Comparison of ENCODE assay signal across 8 mouse cellular contexts in genomic region chr2:61655046-61655381, GRCm38 (mm10). TPM values are rescaled to one million over a fixed set of nuclear protein-coding genes. Genes with fewer than 3 reads are reported as not detected.
DNase-seq lines count a peak whose midpoint lies in the region; ATAC-seq lines count a peak whose summit lies in the region.

No protein-coding gene starts in this region.

- peaks cover 9% of the 10 kb centered on the region; the same call in 1 of the 2 replicates for H3K4me1 ChIP-seq in kidney, embryonic 14.5 days (ENCODE audit: control insufficient read depth, insufficient read depth, low read length)
- H3K4me1 ChIP-seq in embryonic facial prominence, embryonic 10.5 days = peaks cover 23% of the 10 kb centered on the region
- H3K4me1 ChIP-seq in hindbrain, embryonic 14.5 days (replicated peaks; ENCODE audit: control insufficient read depth, insufficient read depth, low read length) = peaks cover 10% of the 10 kb centered on the region
- peaks cover 9% of the 10 kb centered on the region for H3K4me1 ChIP-seq in midbrain, embryonic 15.5 days

- ATAC-seq in kidney, embryonic 14.5 days (ENCODE audit: low FRiP score, low TSS enrichment) = peak; percentile 36; the same call in 1 of the 2 replicates
- peak; percentile 41; the same call in 1 of the 2 replicates for ATAC-seq in hindbrain, embryonic 14.5 days (ENCODE audit: low FRiP score)
- ATAC-seq in midbrain, embryonic 15.5 days (replicated peaks) = peak; percentile 41

- H3K4me2 ChIP-seq in kidney, embryonic 14.5 days (replicated peaks; ENCODE audit: low read depth, low read length) = peak overlapping the region; percentile 98
- peak overlapping the region; percentile 95 for H3K4me2 ChIP-seq in hindbrain, embryonic 14.5 days (replicated peaks)
- H3K4me2 ChIP-seq in midbrain, embryonic 15.5 days = peak overlapping the region; percentile 89

- no peaks in the 10 kb centered on the region for H3K36me3 ChIP-seq in kidney, embryonic 14.5 days (ENCODE audit: control insufficient read depth, insufficient read depth, low read length)
- peaks cover 1% of the 10 kb centered on the region; the same call in 1 of the 2 replicates for H3K36me3 ChIP-seq in embryonic facial prominence, embryonic 10.5 days (replicated peaks)
- peaks cover 6% of the 10 kb centered on the region; the same call in 1 of the 2 replicates for H3K36me3 ChIP-seq in hindbrain, embryonic 14.5 days (replicated peaks; ENCODE audit: control insufficient read depth, insufficient read depth)
- no peaks in the 10 kb centered on the region for H3K36me3 ChIP-seq in midbrain, embryonic 15.5 days (replicated peaks)

- no peak for DNase-seq in kidney, adult 9 months
- no peak for DNase-seq in embryonic facial prominence, embryonic 10.5 days (ENCODE audit: low spot score)
- DNase-seq in hindbrain, embryonic 14.5 days (ENCODE audit: low spot score) = no peak
- no peak for DNase-seq in gastrocnemius, postnatal 4 days (ENCODE audit: low spot score in 2 of 2)
- DNase-seq in lung, postnatal 25 days (ENCODE audit: low spot score) = no peak
- no peak for DNase-seq in adrenal gland, postnatal 36 days

- H3K9ac ChIP-seq in kidney, embryonic 14.5 days (ENCODE audit: low read depth, low read length) = peak overlapping the region; percentile 51
- peak overlapping the region; percentile 85 for H3K9ac ChIP-seq in hindbrain, embryonic 14.5 days
- peak overlapping the region; percentile 68 for H3K9ac ChIP-seq in midbrain, embryonic 15.5 days

- WGBS in kidney, embryonic 14.5 days = 10% methylated on average over 12 of the region's 12 CpGs
- WGBS in embryonic facial prominence, embryonic 10.5 days = 6% methylated on average over 12 of the region's 12 CpGs
- 7% methylated on average over 12 of the region's 12 CpGs for WGBS in hindbrain, embryonic 14.5 days
- 8% methylated on average over 12 of the region's 12 CpGs for WGBS in midbrain, embryonic 15.5 days

- peak overlapping the region; percentile 53 for H3K4me3 ChIP-seq in kidney, embryonic 14.5 days (ENCODE audit: low read length)
- peak overlapping the region; percentile 70 for H3K4me3 ChIP-seq in embryonic facial prominence, embryonic 10.5 days
- peak overlapping the region; percentile 64 for H3K4me3 ChIP-seq in hindbrain, embryonic 14.5 days (replicated peaks; ENCODE audit: low read length)
- H3K4me3 ChIP-seq in midbrain, embryonic 15.5 days = peak overlapping the region; percentile 55

- no peak overlapping the region for H3K27ac ChIP-seq in kidney, embryonic 14.5 days (ENCODE audit: low read depth, low read length)
- no peak overlapping the region for H3K27ac ChIP-seq in embryonic facial prominence, embryonic 10.5 days (replicated peaks)
- H3K27ac ChIP-seq in hindbrain, embryonic 14.5 days = peak overlapping the region; percentile 93
- H3K27ac ChIP-seq in midbrain, embryonic 15.5 days = peak overlapping the region; percentile 93

- no peaks in the 10 kb centered on the region for H3K9me3 ChIP-seq in kidney, embryonic 14.5 days (ENCODE audit: control insufficient read depth, low read length)
- no peaks in the 10 kb centered on the region for H3K9me3 ChIP-seq in embryonic facial prominence, embryonic 10.5 days
- H3K9me3 ChIP-seq in hindbrain, embryonic 14.5 days (ENCODE audit: control insufficient read depth, low read length) = no peaks in the 10 kb centered on the region
- no peaks in the 10 kb centered on the region for H3K9me3 ChIP-seq in midbrain, embryonic 15.5 days

- 0 out of 2 replicates have a peak, but pooled peaks cover 3% of the 10 kb centered on the region for H3K27me3 ChIP-seq in kidney, embryonic 14.5 days (ENCODE audit: control insufficient read depth, insufficient read depth, low read length)
- H3K27me3 ChIP-seq in embryonic facial prominence, embryonic 10.5 days (replicated peaks; ENCODE audit: low read depth, poor library complexity, severe bottlenecking) = peaks cover 39% of the 10 kb centered on the region
- H3K27me3 ChIP-seq in hindbrain, embryonic 14.5 days (ENCODE audit: control insufficient read depth, insufficient read depth, low read length) = no peaks in the 10 kb centered on the region
- H3K27me3 ChIP-seq in midbrain, embryonic 15.5 days (replicated peaks) = no peaks in the 10 kb centered on the region; the same call in 1 of the 2 replicates

RNA-seq across cellular contexts. Expression of gene Psmd14, which starts 56.5 kb away (rescaled TPM):
- polyA plus RNA-seq in kidney, embryonic 14.5 days (2014; fragmentation: Nextera tagmentation; extraction: Ambion mirVana) = 188 and 208 TPM in 2 replicates
- polyA plus RNA-seq in embryonic facial prominence, embryonic 10.5 days (2016; fragmentation: Nextera tagmentation; extraction: Ambion mirVana) = 247 and 252 TPM in 2 replicates
- 210 and 215 TPM in 2 replicates for polyA plus RNA-seq in hindbrain, embryonic 14.5 days (2014; fragmentation: Nextera tagmentation; extraction: Ambion mirVana)
- 184 and 190 TPM in 2 replicates for polyA plus RNA-seq in midbrain, embryonic 15.5 days (2015; fragmentation: Nextera tagmentation; extraction: Ambion mirVana)
- 100 to 1,000 TPM in 1 of 2 experiments, 10 to 100 TPM in 1; 84.8 to 104 TPM for total RNA-seq in gastrocnemius, postnatal 4 days (2021)
- total RNA-seq in adrenal gland, postnatal 36 days (2021) = 100 to 1,000 TPM in 1 of 2 experiments, 10 to 100 TPM in 1; 97.0 to 112 TPM

Comparison
In these comparisons a context has a peak if more than half of its experiments do, and no peak if none do; other contexts are left out.
1. H3K27ac ChIP-seq: peak in hindbrain, embryonic 14.5 days (single experiment) and midbrain, embryonic 15.5 days (single experiment); none in kidney, embryonic 14.5 days (single experiment) and embryonic facial prominence, embryonic 10.5 days (single experiment).
2. Peak in every context shown above with its lines, with median percentiles within 50 percentile points of each other: ATAC-seq, H3K4me2 ChIP-seq, H3K4me3 ChIP-seq and H3K9ac ChIP-seq.